Comparison of ENCODE assay signal across 1 mouse cellular context in the genomic region with DNA sequence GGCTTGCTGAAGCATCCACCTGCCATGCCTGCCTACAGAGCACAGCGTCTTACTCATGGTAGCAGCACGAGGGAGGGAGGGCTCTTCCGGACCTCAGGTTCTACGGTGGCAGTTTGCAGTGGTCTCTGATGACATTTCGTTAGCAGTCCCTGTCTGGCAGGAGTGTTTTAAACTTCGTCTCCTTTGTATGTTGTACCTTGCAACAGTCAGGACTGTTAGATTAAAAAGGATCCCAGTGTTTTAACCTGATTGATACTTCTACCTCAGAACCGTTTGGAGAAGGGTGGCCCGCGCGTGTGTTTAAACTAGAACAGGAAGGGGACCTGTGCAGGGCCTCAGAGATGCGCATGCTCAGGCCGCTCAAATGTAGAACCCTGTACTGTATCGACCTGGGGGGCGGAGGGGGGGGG.
A peak's percentile ranks its signal among the peaks of the same experiment; 100 is the strongest.
TF ChIP-seq lines count a peak whose summit lies in the region.

No protein-coding gene starts in this region.

TF ChIP-seq in MEL, 35 proteins besides CTCF, POLR2A, EP300 and RAD21 (continued from another document):
- TF ChIP-seq MAFK (IDR thresholded peaks at IDR 0.05; ENCODE audit: borderline replicate concordance, low read depth, low read length) (no peak), TBP (IDR thresholded peaks at IDR 0.05; ENCODE audit: low read depth, low read length) (peak; percentile 54), TAL1 (IDR thresholded peaks at IDR 0.05; ENCODE audit: low read length) (no peak), TCF12 (IDR thresholded peaks at IDR 0.05; ENCODE audit: low read depth, low read length) (peak; percentile 30), USF1 (IDR thresholded peaks at IDR 0.05; ENCODE audit: low read depth, low read length) (no peak), NRF1 (IDR thresholded peaks at IDR 0.05; ENCODE audit: insufficient read depth, low read depth, low read length, poor library complexity, severe bottlenecking) (peak; percentile 91), E2F4 (IDR thresholded peaks at IDR 0.05; ENCODE audit: borderline replicate concordance, low read depth, low read length) (0 out of 2 replicates have a peak, but pooled peaks have one; percentile 29), ZMIZ1 (IDR thresholded peaks at IDR 0.05; ENCODE audit: low read depth, low read length) (peak; percentile 88)
TF ChIP-seq in MEL: peak in this region for 14.
